Mouse (Mus musculus): ENCODE data around the gene Fto. TPM values are rescaled to one million over a fixed set of nuclear protein-coding genes. Genes with fewer than 3 reads are reported as not detected.
A peak's percentile ranks its signal among the peaks of the same experiment; 100 is the strongest.

The Fto gene
- polyA plus RNA-seq, 1 experiment from 2014 or later: 116 TPM

DNA sequence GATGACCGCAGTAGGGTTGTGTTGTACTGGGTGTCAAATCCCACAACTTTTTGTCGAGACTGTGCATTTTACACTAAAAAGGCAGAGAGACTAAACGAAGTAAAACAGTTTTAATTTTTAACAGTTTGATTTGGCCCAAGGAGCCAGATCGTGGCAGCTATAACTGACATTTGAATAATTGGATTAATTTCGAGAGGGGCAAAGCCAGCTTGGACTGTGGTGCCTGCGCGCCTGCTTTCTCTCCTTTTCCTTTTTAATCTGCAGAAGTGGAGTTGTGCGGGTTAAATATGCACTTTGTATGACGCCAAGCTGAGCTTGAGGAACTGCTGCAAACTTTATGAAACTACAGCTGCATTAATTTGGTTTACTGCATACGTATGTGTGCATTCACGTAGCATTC, 239.3 kb downstream of the Fto start:
- Histone ChIP-seq H3K4me1 (peaks cover 34% of the 10 kb centered on the region), H3K27ac (no peak overlapping the region), H3K36me3 (no peaks in the 10 kb centered on the region), H3K4me2 (replicated peaks) (no peak overlapping the region), H3K27me3 (no peaks in the 10 kb centered on the region), H3K9ac (no peak overlapping the region), H3K9me3 (replicated peaks) (no peaks in the 10 kb centered on the region), H3K4me3 (no peak overlapping the region)
- no peak for ATAC-seq (ENCODE audit: low FRiP score)
- 88% methylated on average over 11 of the region's 11 CpGs for WGBS

DNA sequence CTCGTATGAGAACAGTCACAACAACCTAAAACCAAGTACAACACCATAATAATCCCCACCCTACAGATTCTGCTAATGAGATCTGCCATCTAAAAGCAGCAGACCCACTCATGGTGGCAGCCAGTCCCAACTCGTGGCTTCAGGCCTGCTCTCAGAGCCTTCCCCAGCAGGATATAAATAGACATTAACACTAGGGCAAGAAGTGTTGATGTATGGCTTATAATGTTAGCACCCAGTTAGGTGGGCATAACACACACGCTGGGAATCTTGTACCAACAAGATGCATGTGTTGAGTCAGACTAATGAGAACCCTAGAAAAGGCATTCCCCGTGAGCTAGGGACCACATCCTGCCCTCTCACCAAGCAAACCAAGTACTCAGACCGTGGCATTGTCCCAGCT, 240.1 kb downstream of the Fto start:
- Histone ChIP-seq H3K4me1 (peaks cover 34% of the 10 kb centered on the region), H3K36me3 (no peaks in the 10 kb centered on the region), H3K4me2 (replicated peaks) (no peak overlapping the region), H3K27ac (no peak overlapping the region; the same call in 1 of the 2 replicates), H3K4me3 (no peak overlapping the region), H3K27me3 (no peaks in the 10 kb centered on the region), H3K9ac (no peak overlapping the region), H3K9me3 (replicated peaks) (no peaks in the 10 kb centered on the region)
- 68% methylated on average over 5 of the region's 5 CpGs for WGBS
- ATAC-seq (ENCODE audit: low FRiP score): no peak

DNA sequence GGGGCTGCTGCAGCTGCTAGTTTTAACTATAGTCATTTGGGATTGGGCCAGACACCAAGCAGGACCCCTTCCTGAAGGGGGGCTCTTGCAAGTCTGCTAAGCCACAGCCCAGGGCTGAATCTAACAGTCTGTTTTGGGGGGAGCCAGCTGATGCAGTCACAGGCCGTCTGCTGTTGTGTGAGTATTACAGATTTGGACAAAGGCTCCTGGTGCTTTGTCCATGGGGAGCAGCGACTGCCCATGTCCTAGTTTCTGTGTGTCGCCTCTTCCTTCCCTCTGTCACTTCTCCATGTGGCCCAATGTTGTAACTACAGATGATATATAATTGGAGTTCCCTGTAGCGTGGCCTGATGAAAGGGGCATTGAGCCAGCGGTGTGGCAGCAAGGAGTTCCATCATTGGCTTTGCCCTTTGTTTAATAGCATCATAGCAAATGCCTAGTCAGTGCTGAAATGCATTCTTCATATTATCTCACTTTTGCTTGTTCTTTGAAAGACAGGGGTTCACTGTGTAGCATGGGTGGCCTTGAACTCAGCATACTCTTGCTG, 243.8 kb downstream of the Fto start:
- 79% methylated on average over 5 of the region's 5 CpGs for WGBS
- Histone ChIP-seq H3K27me3 (no peaks in the 10 kb centered on the region), H3K4me2 (replicated peaks) (no peak overlapping the region), H3K4me1 (peaks cover 23% of the 10 kb centered on the region), H3K9ac (no peak overlapping the region), H3K36me3 (no peaks in the 10 kb centered on the region), H3K27ac (no peak overlapping the region), H3K4me3 (no peak overlapping the region), H3K9me3 (replicated peaks) (no peaks in the 10 kb centered on the region)
- ATAC-seq (ENCODE audit: low FRiP score): no peak

DNA sequence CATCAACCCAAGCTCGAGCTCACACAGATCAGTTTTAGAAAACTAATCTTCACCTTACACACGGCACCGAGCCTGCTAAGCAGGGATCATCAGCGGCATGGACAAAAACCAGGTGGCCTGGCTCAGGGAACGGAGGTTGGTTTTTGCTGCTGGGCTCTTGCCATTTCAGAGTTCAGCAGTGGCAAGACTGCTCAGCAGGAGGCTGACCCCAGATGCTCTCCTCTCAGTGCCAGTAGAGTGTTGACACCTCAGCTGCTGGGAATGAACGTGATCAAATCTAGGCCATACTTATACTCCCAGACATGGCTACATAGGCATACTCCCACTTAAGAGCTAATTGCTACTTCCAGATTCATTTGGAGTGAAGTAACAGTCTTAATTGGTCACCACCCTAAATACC, 245.1 kb downstream of the Fto start:
- 71% methylated on average over 6 of the region's 6 CpGs for WGBS
- no peak for ATAC-seq (ENCODE audit: low FRiP score)
- Histone ChIP-seq H3K9me3 (replicated peaks) (no peaks in the 10 kb centered on the region), H3K4me1 (peaks cover 10% of the 10 kb centered on the region), H3K4me3 (no peak overlapping the region), H3K27ac (no peak overlapping the region), H3K4me2 (replicated peaks) (no peak overlapping the region), H3K27me3 (no peaks in the 10 kb centered on the region), H3K36me3 (no peaks in the 10 kb centered on the region), H3K9ac (no peak overlapping the region)

DNA sequence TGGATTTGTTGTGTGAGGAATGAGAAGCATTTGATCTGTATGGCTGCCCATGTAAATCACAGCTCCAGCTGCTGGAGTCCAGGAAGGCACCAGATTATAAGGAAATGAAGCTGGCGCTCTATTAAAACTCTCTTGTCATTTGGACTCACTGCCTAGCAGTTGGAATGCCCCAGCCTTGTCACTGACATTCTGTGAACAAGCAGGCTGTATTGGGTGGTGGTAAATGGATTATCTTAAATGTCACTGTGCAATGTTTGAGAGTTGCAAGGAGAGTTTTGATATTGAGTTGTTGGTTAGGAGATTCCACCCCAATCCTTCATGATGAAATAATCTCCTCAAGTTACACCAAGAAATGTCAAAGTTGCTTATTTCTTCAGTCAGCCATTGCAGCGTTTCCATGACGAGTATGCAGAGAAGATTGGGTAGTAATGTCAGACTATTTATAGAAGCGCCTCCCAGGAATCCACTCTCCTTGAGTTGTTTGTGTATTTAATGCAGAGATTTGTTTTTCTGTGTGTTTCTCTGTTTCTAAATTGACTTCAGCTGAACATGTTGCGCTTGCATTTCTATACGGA, 246.8 kb downstream of the Fto start:
- no peaks in the 10 kb centered on the region for H3K27me3 ChIP-seq
- no peak overlapping the region for H3K27ac ChIP-seq
- WGBS: 82% methylated on average over 6 of the region's 6 CpGs
- no peak overlapping the region for H3K9ac ChIP-seq
- peaks cover 2% of the 10 kb centered on the region; the same call in 1 of the 2 replicates for H3K4me1 ChIP-seq
- H3K9me3 ChIP-seq (replicated peaks): no peaks in the 10 kb centered on the region
- no peaks in the 10 kb centered on the region for H3K36me3 ChIP-seq
- no peak overlapping the region for H3K4me3 ChIP-seq
- H3K4me2 ChIP-seq (replicated peaks): no peak overlapping the region
- ATAC-seq (ENCODE audit: low FRiP score): no peak

DNA sequence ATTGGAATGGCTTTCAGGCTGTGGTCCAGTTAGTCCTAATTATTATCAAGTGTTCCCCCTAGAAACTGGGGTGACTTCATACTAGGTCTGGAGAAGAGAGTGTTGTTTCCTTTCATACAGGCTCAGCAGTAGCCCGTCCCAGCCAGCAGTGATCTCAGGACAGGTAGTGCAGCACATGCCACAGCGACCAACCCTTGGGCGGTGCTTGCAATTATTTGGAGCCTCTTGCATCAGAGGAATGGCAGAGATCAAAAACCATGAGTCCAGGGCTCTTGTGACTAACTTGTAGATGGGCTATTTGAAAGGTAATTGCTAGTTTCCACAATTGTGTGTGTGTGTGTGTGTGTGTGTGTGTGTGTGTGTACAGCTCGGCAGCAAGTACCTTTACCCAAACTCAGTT, 247.9 kb downstream of the Fto start:
- Histone ChIP-seq H3K27me3 (no peaks in the 10 kb centered on the region), H3K9me3 (replicated peaks) (no peaks in the 10 kb centered on the region), H3K4me1 (peaks cover 12% of the 10 kb centered on the region), H3K4me3 (no peak overlapping the region), H3K9ac (no peak overlapping the region), H3K4me2 (replicated peaks) (no peak overlapping the region), H3K27ac (no peak overlapping the region), H3K36me3 (no peaks in the 10 kb centered on the region)
- 90% methylated on average over 4 of the region's 4 CpGs for WGBS
- no peak for ATAC-seq (ENCODE audit: low FRiP score)

DNA sequence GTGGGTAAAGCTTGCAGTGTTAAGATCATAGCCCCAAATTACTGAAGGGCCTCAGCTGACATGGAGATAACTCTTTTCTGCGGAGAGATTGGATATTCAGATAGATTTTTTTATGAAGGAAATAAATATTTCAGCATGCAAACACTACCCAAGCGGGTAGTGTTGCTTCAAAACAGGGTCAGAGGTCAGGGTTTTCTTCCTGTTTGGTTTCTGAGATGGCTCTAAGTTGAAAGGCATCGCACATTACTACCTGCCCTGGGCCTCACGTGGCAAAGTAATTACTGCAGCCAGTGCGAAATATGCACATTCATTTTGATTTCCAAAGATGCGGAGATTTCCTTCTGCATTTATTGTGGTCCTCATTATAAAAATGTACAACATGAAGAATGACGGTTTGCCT, 249.3 kb downstream of the Fto start:
- H3K4me2 ChIP-seq (replicated peaks): no peak overlapping the region
- H3K4me3 ChIP-seq: no peak overlapping the region
- no peaks in the 10 kb centered on the region for H3K36me3 ChIP-seq
- H3K27me3 ChIP-seq: no peaks in the 10 kb centered on the region
- H3K27ac ChIP-seq: no peak overlapping the region
- no peak for ATAC-seq (ENCODE audit: low FRiP score)
- H3K4me1 ChIP-seq: peaks cover 23% of the 10 kb centered on the region
- 65% methylated on average over 7 of the region's 7 CpGs for WGBS
- H3K9me3 ChIP-seq (replicated peaks): no peaks in the 10 kb centered on the region
- no peak overlapping the region for H3K9ac ChIP-seq

DNA sequence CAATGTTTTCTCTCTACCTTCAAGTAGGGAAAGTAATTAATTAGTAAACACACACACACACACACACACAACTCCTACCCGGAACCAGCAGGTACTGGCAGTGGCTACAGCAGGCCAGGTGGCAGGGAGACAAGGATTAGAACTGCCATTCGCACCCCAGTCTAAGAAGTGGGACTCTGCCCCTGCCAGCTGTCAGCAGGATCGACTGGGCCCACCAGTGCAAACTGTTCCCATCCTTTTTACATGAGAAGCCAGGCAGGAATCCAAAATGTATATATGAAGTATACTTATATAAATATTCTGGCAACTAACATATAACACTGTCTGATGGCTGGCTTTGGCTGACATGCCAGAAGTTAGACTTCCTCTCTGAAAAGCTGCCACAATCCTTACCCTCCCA, 250.0 kb downstream of the Fto start:
- Histone ChIP-seq H3K9ac (no peak overlapping the region), H3K4me2 (replicated peaks) (no peak overlapping the region), H3K4me1 (peaks cover 27% of the 10 kb centered on the region), H3K36me3 (no peaks in the 10 kb centered on the region), H3K27me3 (no peaks in the 10 kb centered on the region), H3K27ac (no peak overlapping the region), H3K4me3 (no peak overlapping the region), H3K9me3 (replicated peaks) (no peaks in the 10 kb centered on the region)
- WGBS: 90% methylated on average over 3 of the region's 3 CpGs
- ATAC-seq (ENCODE audit: low FRiP score): no peak

DNA sequence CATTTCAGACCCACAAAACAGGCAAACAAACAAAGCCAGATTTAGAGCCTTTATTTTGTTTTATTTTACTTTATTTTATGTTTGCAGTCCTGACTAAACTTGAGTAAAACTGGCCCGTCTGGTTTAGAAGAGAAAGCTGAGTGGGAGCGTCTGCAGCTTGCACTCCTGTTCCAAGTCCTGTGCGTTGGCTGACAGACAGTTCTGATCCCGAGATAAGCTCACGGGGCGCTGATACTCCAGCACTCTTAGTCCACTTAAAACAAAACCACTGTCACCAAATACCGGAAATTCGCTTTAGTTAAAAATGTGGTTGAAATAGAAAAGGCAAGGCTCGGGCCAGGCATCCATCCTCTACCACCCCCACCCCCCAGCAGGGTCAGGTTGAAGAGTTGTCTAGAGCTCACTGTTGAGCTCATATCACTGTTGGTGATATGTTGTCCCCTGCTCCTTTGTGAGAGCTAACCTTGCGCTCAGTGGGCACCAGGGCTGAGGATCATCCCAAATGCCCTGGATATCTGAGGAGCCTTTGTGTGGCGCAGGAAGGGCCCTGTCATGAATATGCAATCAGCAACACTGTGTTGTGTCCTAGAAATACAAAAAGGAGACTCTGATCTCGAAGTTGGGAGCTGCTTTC, 252.7 kb downstream of the Fto start:
- H3K27ac ChIP-seq: peak overlapping the region; percentile 25; the same call in 1 of the 2 replicates

DNA sequence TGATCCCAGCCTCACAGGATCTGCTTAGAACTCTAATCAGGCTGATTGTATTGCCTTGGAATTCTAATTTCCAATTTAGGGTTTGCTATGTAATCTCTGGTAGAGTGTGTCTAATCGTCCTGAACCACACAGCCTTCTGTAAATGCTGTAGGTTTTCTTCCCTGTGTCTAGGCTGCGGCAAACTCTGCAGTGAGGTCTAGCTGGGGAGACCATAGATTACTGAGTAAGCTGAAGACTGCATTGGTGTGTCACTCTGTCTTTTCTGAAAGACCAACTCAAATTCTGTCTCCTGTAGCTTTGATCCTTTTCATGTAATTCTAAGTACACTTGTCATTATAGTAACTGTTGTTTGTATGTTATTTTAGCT, 253.2 kb downstream of the Fto start:
- H3K36me3 ChIP-seq: no peaks in the 10 kb centered on the region
- no peak overlapping the region; the same call in 1 of the 2 replicates for H3K9ac ChIP-seq
- no peak overlapping the region for H3K4me3 ChIP-seq
- H3K4me2 ChIP-seq (replicated peaks): no peak overlapping the region
- no peaks in the 10 kb centered on the region for H3K27me3 ChIP-seq
- H3K4me1 ChIP-seq: peaks cover 38% of the 10 kb centered on the region
- peak overlapping the region; percentile 25; the same call in 1 of the 2 replicates for H3K27ac ChIP-seq
- ATAC-seq (ENCODE audit: low FRiP score): peak; percentile 66
- WGBS: 27% methylated on average over 2 of the region's 2 CpGs
- no peaks in the 10 kb centered on the region for H3K9me3 ChIP-seq (replicated peaks)

More for the DNA sequence above, 252.7 kb downstream of the Fto start:
- H3K9ac ChIP-seq: no peak overlapping the region; the same call in 1 of the 2 replicates
- ATAC-seq (ENCODE audit: low FRiP score): peak; percentile 77
- H3K4me1 ChIP-seq: peaks cover 38% of the 10 kb centered on the region
- no peaks in the 10 kb centered on the region for H3K36me3 ChIP-seq
- no peak overlapping the region for H3K4me3 ChIP-seq
- H3K4me2 ChIP-seq (replicated peaks): no peak overlapping the region
- H3K9me3 ChIP-seq (replicated peaks): no peaks in the 10 kb centered on the region
- WGBS: 38% methylated on average over 12 of the region's 12 CpGs
- H3K27me3 ChIP-seq: no peaks in the 10 kb centered on the region

DNA sequence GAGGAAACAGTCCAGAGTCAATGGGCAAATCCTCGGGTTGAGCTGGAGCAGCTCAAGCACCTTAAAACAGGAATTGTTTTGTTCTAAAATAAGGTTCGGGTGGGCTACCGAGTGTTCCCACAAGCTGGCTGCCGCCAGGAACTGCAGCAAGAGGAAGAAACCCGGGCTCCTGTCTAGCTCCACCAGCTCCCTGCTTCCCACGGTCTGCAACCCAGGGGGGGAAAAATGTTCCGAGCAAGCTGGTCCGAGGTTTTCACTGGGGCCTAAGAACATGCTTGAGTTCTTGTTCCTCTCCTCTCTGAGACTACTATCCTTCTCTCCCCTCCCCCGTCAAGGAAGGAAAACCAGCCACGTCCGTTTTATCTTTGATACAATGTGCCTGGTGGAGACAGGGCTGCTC, 256.5 kb downstream of the Fto start:
- Histone ChIP-seq H3K4me1 (peaks cover 51% of the 10 kb centered on the region), H3K4me2 (replicated peaks) (no peak overlapping the region), H3K9ac (no peak overlapping the region), H3K27me3 (no peaks in the 10 kb centered on the region), H3K9me3 (replicated peaks) (0 out of 2 replicates have a peak, but pooled peaks cover 4% of the 10 kb centered on the region), H3K27ac (no peak overlapping the region), H3K4me3 (no peak overlapping the region), H3K36me3 (no peaks in the 10 kb centered on the region)
- no peak for ATAC-seq (ENCODE audit: low FRiP score)
- WGBS: 50% methylated on average over 11 of the region's 11 CpGs

DNA sequence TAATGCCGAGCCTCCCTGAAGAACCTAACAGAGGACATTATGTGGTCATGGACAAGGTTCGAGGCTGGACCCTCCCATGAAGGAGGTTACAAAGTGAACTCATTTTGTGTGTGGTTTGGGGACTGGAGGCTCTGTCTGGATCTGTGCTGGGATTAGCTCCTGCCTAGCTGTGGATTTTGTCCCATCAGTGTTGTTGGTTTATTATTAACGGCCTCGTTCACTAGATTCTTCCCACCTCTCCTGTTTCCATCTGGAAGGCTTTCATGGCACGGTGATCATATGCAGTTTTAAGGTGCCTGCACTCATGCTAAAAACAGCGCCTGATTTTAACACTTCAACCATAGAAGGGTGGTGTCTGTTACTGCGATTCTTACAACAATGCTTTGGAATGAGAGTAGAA, 257.5 kb downstream of the Fto start:
- 88% methylated on average over 7 of the region's 7 CpGs for WGBS
- Histone ChIP-seq H3K9ac (no peak overlapping the region), H3K4me1 (peaks cover 50% of the 10 kb centered on the region), H3K9me3 (replicated peaks) (0 out of 2 replicates have a peak, but pooled peaks cover 4% of the 10 kb centered on the region), H3K27me3 (no peaks in the 10 kb centered on the region), H3K4me3 (no peak overlapping the region), H3K4me2 (replicated peaks) (no peak overlapping the region), H3K27ac (no peak overlapping the region), H3K36me3 (no peaks in the 10 kb centered on the region)
- ATAC-seq (ENCODE audit: low FRiP score): no peak

DNA sequence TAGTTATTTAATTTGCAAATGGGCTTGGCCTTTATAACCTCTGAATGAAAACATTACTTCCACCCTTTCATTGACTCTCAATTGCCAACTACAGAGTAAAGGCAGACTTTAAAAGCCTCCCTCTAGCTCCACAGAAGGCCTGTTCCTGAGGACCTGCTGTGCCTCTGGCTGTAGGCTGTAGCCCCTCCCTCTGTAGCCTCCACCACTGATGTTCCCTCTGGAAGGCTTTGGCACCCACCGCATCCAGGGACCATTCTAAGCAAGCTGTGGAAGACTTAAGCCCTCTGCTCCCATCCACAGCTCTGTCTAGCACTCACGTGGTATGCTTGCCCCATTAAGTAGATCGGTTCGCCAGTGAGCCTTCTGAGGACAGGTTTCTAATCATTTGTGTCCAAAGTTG, 258.7 kb downstream of the Fto start:
- Histone ChIP-seq H3K9ac (no peak overlapping the region), H3K27ac (no peak overlapping the region), H3K4me2 (replicated peaks) (no peak overlapping the region), H3K4me1 (peaks cover 51% of the 10 kb centered on the region), H3K36me3 (no peaks in the 10 kb centered on the region), H3K4me3 (no peak overlapping the region), H3K27me3 (no peaks in the 10 kb centered on the region), H3K9me3 (replicated peaks) (0 out of 2 replicates have a peak, but pooled peaks cover 4% of the 10 kb centered on the region)
- no peak for ATAC-seq (ENCODE audit: low FRiP score)
- 57% methylated on average over 4 of the region's 4 CpGs for WGBS

Data from hindbrain, embryonic 12.5 days (tissue).